Mouse (Mus musculus): ENCODE data around the gene Txnip.
"Not testable (repeated sequence)": the region's sequence is repeated elsewhere in the genome, so short reads cannot be mapped to it uniquely, and the experiment has no call there.

Gene Txnip

GRCm38 (mm10) chr3:96557694-96558093 lies at the start of gene Txnip:
TSS of gene Txnip (plus strand) at chr3:96557957.
- in situ Hi-C loops (cut with MboI; ENCODE audit: low pct_unique_long_range_greater_than_20kb in 1 of 2, low sequenced_read_pairs in 2 of 2, unreplicated experiment in 1 of 2), result loop anchor here in 1 of 2 experiments (25.0 kb wide), 1 partner anchor 605 kb away; the partner anchor contains the start of gene Acp6

- in situ Hi-C loops (cut with MboI; ENCODE audit: low pct_unique_long_range_greater_than_20kb in 1 of 2, low sequenced_read_pairs in 2 of 2, unreplicated experiment in 1 of 2), result not testable (repeated sequence)
Measured at GRCm38 (mm10) chr3:96507966-96508365, 49.8 kb upstream of the Txnip start.

- in situ Hi-C loops (cut with MboI; ENCODE audit: low pct_unique_long_range_greater_than_20kb in 1 of 2, low sequenced_read_pairs in 2 of 2, unreplicated experiment in 1 of 2), result no loop called here
Measured at GRCm38 (mm10) chr3:96520171-96520570, 37.6 kb upstream of the Txnip start.

GRCm38 (mm10) chr3:96522149-96522548 lies 35.6 kb upstream of the Txnip start:
- in situ Hi-C loops (cut with MboI; ENCODE audit: low pct_unique_long_range_greater_than_20kb in 1 of 2, low sequenced_read_pairs in 2 of 2, unreplicated experiment in 1 of 2), result no loop called here

GRCm38 (mm10) chr3:96524028-96524810 lies 33.5 kb upstream of the Txnip start:
- in situ Hi-C loops (cut with MboI; ENCODE audit: low pct_unique_long_range_greater_than_20kb in 1 of 2, low sequenced_read_pairs in 2 of 2, unreplicated experiment in 1 of 2), result no loop called here

GRCm38 (mm10) chr3:96524914-96525313 lies 32.8 kb upstream of the Txnip start, which contains the start of gene Hfe2:
TSS of gene Hfe2 (plus strand) at chr3:96525172.
- in situ Hi-C loops (cut with MboI; ENCODE audit: low pct_unique_long_range_greater_than_20kb in 1 of 2, low sequenced_read_pairs in 2 of 2, unreplicated experiment in 1 of 2), result no loop called here

GRCm38 (mm10) chr3:96526013-96526762 lies 31.6 kb upstream of the Txnip start:
- in situ Hi-C loops (cut with MboI; ENCODE audit: low pct_unique_long_range_greater_than_20kb in 1 of 2, low sequenced_read_pairs in 2 of 2, unreplicated experiment in 1 of 2), result no loop called here

GRCm38 (mm10) chr3:96526864-96527542 lies 30.8 kb upstream of the Txnip start:
- in situ Hi-C loops (cut with MboI; ENCODE audit: low pct_unique_long_range_greater_than_20kb in 1 of 2, low sequenced_read_pairs in 2 of 2, unreplicated experiment in 1 of 2), result no loop called here

GRCm38 (mm10) chr3:96528506-96528905 lies 29.3 kb upstream of the Txnip start:
- in situ Hi-C loops (cut with MboI; ENCODE audit: low pct_unique_long_range_greater_than_20kb in 1 of 2, low sequenced_read_pairs in 2 of 2, unreplicated experiment in 1 of 2), result no loop called here

GRCm38 (mm10) chr3:96532050-96532449 lies 25.7 kb upstream of the Txnip start:
- in situ Hi-C loops (cut with MboI; ENCODE audit: low pct_unique_long_range_greater_than_20kb in 1 of 2, low sequenced_read_pairs in 2 of 2, unreplicated experiment in 1 of 2), result no loop called here

GRCm38 (mm10) chr3:96534300-96534699 lies 23.5 kb upstream of the Txnip start:
- in situ Hi-C loops (cut with MboI; ENCODE audit: low pct_unique_long_range_greater_than_20kb in 1 of 2, low sequenced_read_pairs in 2 of 2, unreplicated experiment in 1 of 2), result no loop called here

GRCm38 (mm10) chr3:96539316-96539715 lies 18.4 kb upstream of the Txnip start:
- in situ Hi-C loops (cut with MboI; ENCODE audit: low pct_unique_long_range_greater_than_20kb in 1 of 2, low sequenced_read_pairs in 2 of 2, unreplicated experiment in 1 of 2), result no loop called here

- in situ Hi-C loops (cut with MboI; ENCODE audit: low pct_unique_long_range_greater_than_20kb in 1 of 2, low sequenced_read_pairs in 2 of 2, unreplicated experiment in 1 of 2), result loop anchor here (5.0 to 10.0 kb wide), 3 partner anchors 42 to 102 kb away; partner anchors contain the start of genes Gm42957 (in 1 of the 2) and Pex11b (in 1 of the 2)
Measured at GRCm38 (mm10) chr3:96540740-96541139, 17.0 kb upstream of the Txnip start.

- in situ Hi-C loops (cut with MboI; ENCODE audit: low pct_unique_long_range_greater_than_20kb in 1 of 2, low sequenced_read_pairs in 2 of 2, unreplicated experiment in 1 of 2), result loop anchor here (5.0 to 10.0 kb wide), 3 partner anchors 41 to 101 kb away; partner anchors contain the start of genes Gm42957 (in 1 of the 2) and Pex11b (in 1 of the 2)
Measured at GRCm38 (mm10) chr3:96541328-96542078, 16.3 kb upstream of the Txnip start.

GRCm38 (mm10) chr3:96542554-96542953 lies 15.2 kb upstream of the Txnip start:
- in situ Hi-C loops (cut with MboI; ENCODE audit: low pct_unique_long_range_greater_than_20kb in 1 of 2, low sequenced_read_pairs in 2 of 2, unreplicated experiment in 1 of 2), result loop anchor here (5.0 to 10.0 kb wide), 3 partner anchors 40 to 100 kb away; partner anchors contain the start of genes Gm42957 (in 1 of the 2) and Pex11b (in 1 of the 2)

GRCm38 (mm10) chr3:96543345-96543744 lies 14.4 kb upstream of the Txnip start:
- in situ Hi-C loops (cut with MboI; ENCODE audit: low pct_unique_long_range_greater_than_20kb in 1 of 2, low sequenced_read_pairs in 2 of 2, unreplicated experiment in 1 of 2), result loop anchor here (5.0 to 10.0 kb wide), 3 partner anchors 39 to 99 kb away; partner anchors contain the start of genes Gm42957 (in 1 of the 2) and Pex11b (in 1 of the 2)

GRCm38 (mm10) chr3:96545565-96545964 lies 12.2 kb upstream of the Txnip start:
- in situ Hi-C loops (cut with MboI; ENCODE audit: low pct_unique_long_range_greater_than_20kb in 1 of 2, low sequenced_read_pairs in 2 of 2, unreplicated experiment in 1 of 2), result loop anchor here in 1 of 2 experiments (10.0 kb wide), 1 partner anchor 89 kb away; the partner anchor contains the start of genes Gm42957 and Pex11b

- in situ Hi-C loops (cut with MboI; ENCODE audit: low pct_unique_long_range_greater_than_20kb in 1 of 2, low sequenced_read_pairs in 2 of 2, unreplicated experiment in 1 of 2), result loop anchor here in 1 of 2 experiments (10.0 kb wide), 1 partner anchor 88 kb away; the partner anchor contains the start of genes Gm42957 and Pex11b
Measured at GRCm38 (mm10) chr3:96546880-96547279, 10.9 kb upstream of the Txnip start.

All from mouse embryonic stem cell (cell line).